ENCODE assay signal across 27 mouse cellular contexts in the genomic region with DNA sequence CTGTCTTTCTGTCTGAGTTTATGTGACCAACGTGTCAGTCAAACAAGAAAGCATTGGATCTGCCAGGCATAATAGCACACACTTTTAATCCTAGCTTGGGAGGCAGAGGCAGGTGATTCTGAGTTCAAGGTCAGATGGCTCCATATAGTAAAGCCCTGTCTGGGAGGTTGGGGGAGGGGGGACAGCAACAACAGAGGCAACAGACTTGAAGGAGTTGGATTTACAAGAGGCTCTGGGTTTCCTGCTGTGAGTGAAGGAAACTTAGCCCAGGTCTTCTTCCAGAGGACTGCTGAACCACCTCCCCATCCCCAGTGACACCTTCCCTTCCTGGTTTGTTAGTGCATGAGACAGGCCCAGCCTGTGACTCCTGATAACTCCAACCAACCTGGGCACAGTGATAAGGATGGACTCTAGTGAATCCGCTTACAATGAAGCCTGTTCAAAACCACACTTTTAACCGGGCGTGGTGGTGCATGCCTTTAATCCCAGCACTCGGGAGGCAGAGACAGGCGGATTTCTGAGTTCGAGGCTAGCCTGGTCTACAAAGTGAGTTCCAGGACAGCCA. TPM values are rescaled to one million over a fixed set of nuclear protein-coding genes. Genes with fewer than 3 reads are reported as not detected.
DNase-seq lines count a peak whose midpoint lies in the region; ATAC-seq and TF ChIP-seq lines count a peak whose summit lies in the region.
"Had no signal": no experiment of that assay in that cellular context is flagged by ENCODE, and none has a peak within 500 bp of the region (broad histone marks: within the 10 kb centered on the region; RNA-seq: fewer than 3 reads in every experiment).

No protein-coding gene starts in this region.

- H3K4me2 ChIP-seq in midbrain, embryonic 11.5 days: no peak overlapping the region
- H3K4me2 ChIP-seq in midbrain, postnatal 0 days (ENCODE audit: low read depth, low read length, poor library complexity, severe bottlenecking): no peak overlapping the region
- H3K4me2 ChIP-seq in liver, embryonic 12.5 days: peak overlapping the region; percentile 48
- no peak overlapping the region for H3K4me2 ChIP-seq in hindbrain, embryonic 11.5 days (replicated peaks; ENCODE audit: low read depth, low read length)
- H3K4me2 ChIP-seq: lung, embryonic 15.5 days; neural tube, embryonic 13.5 days had no signal

- no peaks in the 10 kb centered on the region for H3K9me3 ChIP-seq in midbrain, embryonic 11.5 days (ENCODE audit: control insufficient read depth, low read length)
- no peaks in the 10 kb centered on the region for H3K9me3 ChIP-seq in midbrain, postnatal 0 days (ENCODE audit: low read length)
- no peaks in the 10 kb centered on the region for H3K9me3 ChIP-seq in liver, embryonic 12.5 days (replicated peaks)
- no peaks in the 10 kb centered on the region for H3K9me3 ChIP-seq in hindbrain, embryonic 11.5 days (ENCODE audit: control insufficient read depth, low read length)
- H3K9me3 ChIP-seq: forebrain, embryonic 10.5 days; lung, embryonic 15.5 days; neural tube, embryonic 13.5 days had no signal

- peaks cover under 1% of the 10 kb centered on the region; the same call in 1 of the 2 replicates for H3K4me1 ChIP-seq in midbrain, embryonic 11.5 days (ENCODE audit: control insufficient read depth, insufficient read depth, low read length)
- H3K4me1 ChIP-seq in midbrain, postnatal 0 days (ENCODE audit: insufficient read depth, low read length): no peaks in the 10 kb centered on the region
- peaks cover 81% of the 10 kb centered on the region for H3K4me1 ChIP-seq in liver, embryonic 12.5 days
- no peaks in the 10 kb centered on the region for H3K4me1 ChIP-seq in hindbrain, embryonic 11.5 days (replicated peaks; ENCODE audit: control insufficient read depth, insufficient read depth, low read length)

- H3K4me3 ChIP-seq in midbrain, embryonic 11.5 days (ENCODE audit: low read depth, low read length): no peak overlapping the region
- H3K4me3 ChIP-seq in midbrain, postnatal 0 days (ENCODE audit: low read depth, low read length): no peak overlapping the region
- no peak overlapping the region for H3K4me3 ChIP-seq in liver, embryonic 12.5 days
- no peak overlapping the region for H3K4me3 ChIP-seq in hindbrain, embryonic 11.5 days (ENCODE audit: low read depth, low read length)
- H3K4me3 ChIP-seq in left cerebral cortex, adult 2 months: no peak overlapping the region
- H3K4me3 ChIP-seq: forebrain, embryonic 10.5 days; lung, embryonic 15.5 days; neural tube, embryonic 13.5 days had no signal

- intact Hi-C loops in left cerebral cortex, adult 2 months (cut with DNase I): no loop called here

- H3K36me3 ChIP-seq in midbrain, embryonic 11.5 days (ENCODE audit: control insufficient read depth, insufficient read depth, low read length): peaks cover 23% of the 10 kb centered on the region
- peaks cover 47% of the 10 kb centered on the region for H3K36me3 ChIP-seq in midbrain, postnatal 0 days (ENCODE audit: insufficient read depth, low read length)
- H3K36me3 ChIP-seq in liver, embryonic 12.5 days: peaks cover 98% of the 10 kb centered on the region
- peaks cover 4% of the 10 kb centered on the region for H3K36me3 ChIP-seq in hindbrain, embryonic 11.5 days (ENCODE audit: control insufficient read depth, insufficient read depth, low read length)

- WGBS in midbrain, embryonic 11.5 days: 83% methylated on average over 6 of the region's 7 CpGs
- 99% methylated on average over 7 of the region's 7 CpGs for WGBS in midbrain, postnatal 0 days
- WGBS in liver, embryonic 12.5 days (ENCODE audit: insufficient replicate concordance): 43% methylated on average over 7 of the region's 7 CpGs
- WGBS in hindbrain, embryonic 11.5 days: 92% methylated on average over 7 of the region's 7 CpGs

- TF ChIP-seq CTCF in midbrain, postnatal 0 days (IDR thresholded peaks at IDR 0.05): no peak
- TF ChIP-seq CTCF in left cerebral cortex, adult 2 months (IDR thresholded peaks at IDR 0.05): no peak

- no peak for ATAC-seq in midbrain, embryonic 11.5 days (ENCODE audit: low FRiP score)
- ATAC-seq in midbrain, postnatal 0 days (ENCODE audit: low FRiP score): no peak
- peak; percentile 96 for ATAC-seq in liver, embryonic 12.5 days
- no peak for ATAC-seq in hindbrain, embryonic 11.5 days (ENCODE audit: low FRiP score)
- ATAC-seq: activated CD4-positive, CD25-positive, alpha-beta regulatory T cell, adult 4 months; hindbrain, embryonic 16.5 days had no signal

- peak; percentile 44 for DNase-seq in midbrain, embryonic 11.5 days (ENCODE audit: low spot score, missing footprints)
- DNase-seq in midbrain, postnatal 0 days (ENCODE audit: low spot score): no peak
- DNase-seq in c-Kit-negative CD71-positive TER-119-positive erythroid progenitor cells, embryonic 14.5 days (ENCODE audit: low read depth, low spot score): peak; percentile 68
- DNase-seq in hindbrain, embryonic 11.5 days (ENCODE audit: low spot score): no peak
- no peak for DNase-seq in left cerebral cortex, adult 2 months (ENCODE audit: extremely low spot score in 1 of 2, low spot score in 2 of 2)
- no peak for DNase-seq in retina, embryonic 14.5 days (ENCODE audit: low spot score)
- DNase-seq: adrenal gland, postnatal 36 days; cerebellum, adult 11 months; cerebellum, postnatal 25 days; kidney, adult 9 months; layer of hippocampus, postnatal 36 days; thymus, postnatal 36 days had no signal

- no peaks in the 10 kb centered on the region for H3K27me3 ChIP-seq in midbrain, embryonic 11.5 days (ENCODE audit: control insufficient read depth, insufficient read depth, low read length)
- no peaks in the 10 kb centered on the region for H3K27me3 ChIP-seq in midbrain, postnatal 0 days (ENCODE audit: insufficient read depth, low read length)
- H3K27me3 ChIP-seq in liver, embryonic 12.5 days (replicated peaks): no peaks in the 10 kb centered on the region
- no peaks in the 10 kb centered on the region for H3K27me3 ChIP-seq in hindbrain, embryonic 11.5 days (ENCODE audit: control insufficient read depth, insufficient read depth, low read length)
- H3K27me3 ChIP-seq: lung, embryonic 15.5 days; neural tube, embryonic 13.5 days had no signal

- H3K9ac ChIP-seq in midbrain, embryonic 11.5 days (ENCODE audit: low read length): no peak overlapping the region
- no peak overlapping the region for H3K9ac ChIP-seq in midbrain, postnatal 0 days (replicated peaks; ENCODE audit: low read length, poor library complexity, severe bottlenecking)
- H3K9ac ChIP-seq in liver, embryonic 12.5 days: peak overlapping the region; percentile 53
- H3K9ac ChIP-seq in hindbrain, embryonic 11.5 days (ENCODE audit: low read depth, low read length): no peak overlapping the region
- H3K9ac ChIP-seq: lung, embryonic 15.5 days; neural tube, embryonic 13.5 days had no signal

- H3K27ac ChIP-seq in midbrain, embryonic 11.5 days (ENCODE audit: low read depth, low read length): no peak overlapping the region
- H3K27ac ChIP-seq in midbrain, postnatal 0 days (ENCODE audit: low read depth, low read length): no peak overlapping the region
- peak overlapping the region; percentile 85 for H3K27ac ChIP-seq in liver, embryonic 12.5 days
- no peak overlapping the region for H3K27ac ChIP-seq in hindbrain, embryonic 11.5 days (ENCODE audit: low read depth, low read length)
- H3K27ac ChIP-seq in left cerebral cortex, adult 2 months: no peak overlapping the region
- H3K27ac ChIP-seq: forebrain, embryonic 10.5 days; lung, embryonic 15.5 days; neural tube, embryonic 13.5 days had no signal

RNA-seq across cellular contexts. Expression of a gene that starts 7.6 kb away (rescaled TPM):
- 112 and 122 TPM in 2 replicates for polyA plus RNA-seq in midbrain, embryonic 11.5 days (2014; fragmentation: Nextera tagmentation; extraction: Ambion mirVana)
- total RNA-seq in midbrain, postnatal 0 days (2014; rRNA removed): 44.8 and 89.5 TPM in 2 replicates
- polyA plus RNA-seq in midbrain, postnatal 0 days (2015; fragmentation: Nextera tagmentation; extraction: Ambion mirVana): 59.1 and 60.4 TPM in 2 replicates
- polyA plus RNA-seq in liver, embryonic 12.5 days (2016; fragmentation: Nextera tagmentation; extraction: Ambion mirVana): 131 and 141 TPM in 2 replicates
- polyA plus RNA-seq in hindbrain, embryonic 11.5 days (2014; fragmentation: Nextera tagmentation; extraction: Ambion mirVana): 122 and 123 TPM in 2 replicates
- total RNA-seq in left cerebral cortex, adult 2 months (2021): 10 to 100 TPM; 63.7 to 76.7 TPM

RNA-seq across cellular contexts. Expression of a gene that starts 19.0 kb away (rescaled TPM):
- polyA plus RNA-seq in midbrain, embryonic 11.5 days (2014; fragmentation: Nextera tagmentation; extraction: Ambion mirVana): not detected in 2 replicates
- not detected in 2 replicates for total RNA-seq in midbrain, postnatal 0 days (2014; rRNA removed)
- not detected in 2 replicates for polyA plus RNA-seq in midbrain, postnatal 0 days (2015; fragmentation: Nextera tagmentation; extraction: Ambion mirVana)
- not detected in 2 replicates for polyA plus RNA-seq in liver, embryonic 12.5 days (2016; fragmentation: Nextera tagmentation; extraction: Ambion mirVana)
- polyA plus RNA-seq in hindbrain, embryonic 11.5 days (2014; fragmentation: Nextera tagmentation; extraction: Ambion mirVana): not detected in 2 replicates
- not detected for total RNA-seq in left cerebral cortex, adult 2 months (2021)
- total RNA-seq: adrenal gland, postnatal 36 days; gastrocnemius, postnatal 4 days; layer of hippocampus, postnatal 36 days; megakaryocyte, adult 5-6 weeks; monocyte, adult 5-6 weeks had no signal
- polyA plus RNA-seq: activated CD4-positive, CD25-positive, alpha-beta regulatory T cell, adult 4 months; C2C12; embryonic facial prominence, embryonic 11.5 days; forebrain, embryonic 10.5 days; frontal cortex, adult 2 months; heart, embryonic 16.5 days; hindbrain, embryonic 16.5 days; limb, embryonic 11.5 days; lung, embryonic 15.5 days; neural tube, embryonic 13.5 days; stomach, embryonic 16.5 days had no signal

RNA-seq across cellular contexts. Expression of a gene that starts 25.2 kb away (rescaled TPM):
- polyA plus RNA-seq in midbrain, embryonic 11.5 days (2014; fragmentation: Nextera tagmentation; extraction: Ambion mirVana): 2.9 and 3.3 TPM in 2 replicates
- total RNA-seq in midbrain, postnatal 0 days (2014; rRNA removed): 10.1 and 11.1 TPM in 2 replicates
- 2.9 and 3.2 TPM in 2 replicates for polyA plus RNA-seq in midbrain, postnatal 0 days (2015; fragmentation: Nextera tagmentation; extraction: Ambion mirVana)
- polyA plus RNA-seq in liver, embryonic 12.5 days (2016; fragmentation: Nextera tagmentation; extraction: Ambion mirVana): 4.2 TPM in 2 replicates
- 4.0 and 4.6 TPM in 2 replicates for polyA plus RNA-seq in hindbrain, embryonic 11.5 days (2014; fragmentation: Nextera tagmentation; extraction: Ambion mirVana)
- total RNA-seq in left cerebral cortex, adult 2 months (2021): 10 to 100 TPM; 10.1 to 12.8 TPM
- total RNA-seq: megakaryocyte, adult 5-6 weeks; monocyte, adult 5-6 weeks had no signal

RNA-seq across cellular contexts. Expression of a gene that starts 27.6 kb away (rescaled TPM):
- polyA plus RNA-seq in midbrain, embryonic 11.5 days (2014; fragmentation: Nextera tagmentation; extraction: Ambion mirVana): 8.7 and 9.5 TPM in 2 replicates
- total RNA-seq in midbrain, postnatal 0 days (2014; rRNA removed): 98.2 and 103 TPM in 2 replicates
- 11.7 and 13.1 TPM in 2 replicates for polyA plus RNA-seq in midbrain, postnatal 0 days (2015; fragmentation: Nextera tagmentation; extraction: Ambion mirVana)
- 5.9 and 6.5 TPM in 2 replicates for polyA plus RNA-seq in liver, embryonic 12.5 days (2016; fragmentation: Nextera tagmentation; extraction: Ambion mirVana)
- 8.8 and 9.0 TPM in 2 replicates for polyA plus RNA-seq in hindbrain, embryonic 11.5 days (2014; fragmentation: Nextera tagmentation; extraction: Ambion mirVana)
- 10 to 100 TPM; 65.3 to 69.8 TPM for total RNA-seq in left cerebral cortex, adult 2 months (2021)

RNA-seq across cellular contexts. Expression of a gene that starts 34.5 kb away (rescaled TPM):
- 122 and 130 TPM in 2 replicates for polyA plus RNA-seq in midbrain, embryonic 11.5 days (2014; fragmentation: Nextera tagmentation; extraction: Ambion mirVana)
- 10.0 and 13.1 TPM in 2 replicates for total RNA-seq in midbrain, postnatal 0 days (2014; rRNA removed)
- 14.0 and 15.1 TPM in 2 replicates for polyA plus RNA-seq in midbrain, postnatal 0 days (2015; fragmentation: Nextera tagmentation; extraction: Ambion mirVana)
- polyA plus RNA-seq in liver, embryonic 12.5 days (2016; fragmentation: Nextera tagmentation; extraction: Ambion mirVana): 172 and 182 TPM in 2 replicates
- 102 and 106 TPM in 2 replicates for polyA plus RNA-seq in hindbrain, embryonic 11.5 days (2014; fragmentation: Nextera tagmentation; extraction: Ambion mirVana)
- total RNA-seq in left cerebral cortex, adult 2 months (2021): 10 to 100 TPM; 19.8 to 22.2 TPM

Comparison
In these comparisons a context has a peak if more than half of its experiments do, and no peak if none do; other contexts are left out.
1. DNase-seq: peak in midbrain, embryonic 11.5 days (single experiment) and c-Kit-negative CD71-positive TER-119-positive erythroid progenitor cells, embryonic 14.5 days (single experiment); none in midbrain, postnatal 0 days (single experiment), hindbrain, embryonic 11.5 days (single experiment), left cerebral cortex, adult 2 months (0 of 2) and retina, embryonic 14.5 days (single experiment).